Mouse (Mus musculus): ENCODE measurements around the gene Osbpl6.

DNA sequence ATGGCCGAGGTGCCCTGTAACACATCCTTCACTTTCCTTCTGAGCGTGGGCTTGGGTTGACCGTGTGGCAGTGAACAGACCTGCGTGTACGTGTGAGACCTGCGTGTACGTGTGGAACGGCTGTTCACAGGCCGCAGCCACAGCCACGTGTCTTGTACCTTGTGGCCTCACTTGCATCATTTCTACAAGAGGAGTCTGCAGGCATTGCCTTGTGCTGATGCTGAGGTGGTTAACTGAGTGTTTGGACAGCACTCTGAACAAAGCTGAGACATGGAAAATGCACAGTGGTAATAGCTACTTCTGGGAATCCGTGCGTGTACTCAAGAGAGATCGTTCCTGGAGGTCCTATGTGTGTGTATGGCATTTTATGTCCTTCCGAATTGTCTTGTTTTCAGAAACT is 111.2 kb downstream of the Osbpl6 start:
- TF ChIP-seq BHLHE40 (IDR thresholded peaks at IDR 0.05; ENCODE audit: borderline replicate concordance, low read depth, low read length) = no peak
- TF ChIP-seq CHD1 (IDR thresholded peaks at IDR 0.05; ENCODE audit: low read depth, low read length) = no peak
- no peak for TF ChIP-seq CTCF (IDR thresholded peaks at IDR 0.05 in 2 of 3, conservative IDR thresholded peaks at IDR 0.05 in 1 of 3; ENCODE audit: control insufficient read depth in 1 of 3, insufficient read depth in 1 of 3, low read depth in 2 of 3, low read length in 3 of 3, poor library complexity in 1 of 3, severe bottlenecking in 1 of 3)
- no peak for TF ChIP-seq SMC3 (IDR thresholded peaks at IDR 0.05; ENCODE audit: low read depth, low read length)
- no peak for TF ChIP-seq MAX (IDR thresholded peaks at IDR 0.05; ENCODE audit: low read length)
- no peak for TF ChIP-seq CHD2 (IDR thresholded peaks at IDR 0.05; ENCODE audit: low read length)

Data from MEL (cell line).